Mouse (Mus musculus) kidney, adult 9 months (tissue): ENCODE results near the gene BC025920.

Experiments used
- DNase-seq: peaks from one replicate; pipeline ENCODE4 v3.0.0; 2022

BC025920 gene

DNA sequence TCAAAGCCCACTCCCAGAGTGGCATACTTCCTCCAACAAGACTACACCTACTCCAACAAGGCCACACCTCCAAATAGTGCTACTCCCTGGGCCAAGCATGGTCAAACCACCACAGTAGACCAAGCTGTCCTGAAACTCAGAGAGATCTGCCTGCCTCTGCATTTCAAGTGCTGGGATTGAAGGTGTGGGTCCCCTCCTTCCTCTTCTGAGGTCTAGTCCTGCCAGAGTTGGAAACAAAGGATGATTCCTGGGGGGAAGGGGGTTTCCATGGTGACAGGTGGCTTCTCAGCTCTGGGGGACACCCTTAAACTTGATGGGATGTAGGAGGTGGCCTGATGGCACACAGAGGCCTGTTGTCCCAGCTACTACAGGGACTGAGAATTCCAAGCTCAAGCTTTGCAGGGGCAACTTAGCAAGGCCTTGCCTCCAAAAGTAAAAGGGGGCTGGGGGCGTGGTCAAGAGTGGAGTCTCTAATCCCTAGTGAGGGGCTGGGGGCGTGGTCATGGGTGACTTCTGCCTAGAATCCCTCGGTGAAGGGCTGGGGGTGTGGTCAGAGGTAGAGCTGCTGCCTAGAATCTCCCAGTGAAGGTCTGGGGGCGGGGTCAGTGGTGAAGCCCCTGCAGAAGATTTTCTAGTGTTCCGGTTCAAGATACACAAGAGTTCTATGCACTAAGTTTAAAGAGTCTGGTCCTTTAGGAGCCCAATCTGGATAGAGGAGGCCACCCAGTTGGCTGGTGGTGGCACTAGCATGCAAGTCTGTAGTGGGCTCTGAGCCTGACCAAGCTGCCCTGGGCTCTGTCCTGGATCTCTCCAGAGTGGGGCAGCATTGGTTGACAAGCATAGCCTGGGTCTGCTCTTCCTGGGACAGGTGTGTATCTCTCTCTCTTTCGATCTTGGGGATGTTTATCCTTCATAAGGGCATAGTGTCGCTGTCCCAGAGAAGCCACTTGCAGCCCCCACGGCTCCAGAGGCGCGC is 31.7 kb upstream of the BC025920 start, which contains the start of gene Tle2:
Tle2 (plus strand) TSS at position 481 of the 976 bp plus-strand sequence.
- DNase-seq = no peak

DNA sequence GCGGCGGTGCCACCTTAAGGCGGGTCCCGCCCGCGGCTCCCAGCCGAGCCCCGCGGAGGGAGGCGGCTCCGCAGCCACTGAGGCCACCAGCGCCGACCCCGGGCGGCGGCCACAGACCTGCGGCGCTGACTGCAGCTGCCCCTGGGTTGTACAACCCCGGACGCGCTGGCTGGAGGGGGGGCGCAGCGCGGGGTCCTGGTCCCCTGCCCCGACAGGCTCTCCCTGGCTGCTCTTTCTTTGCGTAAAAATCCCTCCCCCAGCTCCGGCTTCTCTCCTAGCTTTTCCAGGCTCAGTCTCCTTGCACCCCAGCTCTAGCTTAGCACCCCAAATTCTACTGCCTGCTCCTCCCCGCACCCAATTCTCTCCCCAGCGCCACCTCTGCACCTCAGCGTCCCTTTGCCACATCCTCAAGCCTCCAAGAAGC is 30.9 kb upstream of the BC025920 start:
- no peak for DNase-seq

DNA sequence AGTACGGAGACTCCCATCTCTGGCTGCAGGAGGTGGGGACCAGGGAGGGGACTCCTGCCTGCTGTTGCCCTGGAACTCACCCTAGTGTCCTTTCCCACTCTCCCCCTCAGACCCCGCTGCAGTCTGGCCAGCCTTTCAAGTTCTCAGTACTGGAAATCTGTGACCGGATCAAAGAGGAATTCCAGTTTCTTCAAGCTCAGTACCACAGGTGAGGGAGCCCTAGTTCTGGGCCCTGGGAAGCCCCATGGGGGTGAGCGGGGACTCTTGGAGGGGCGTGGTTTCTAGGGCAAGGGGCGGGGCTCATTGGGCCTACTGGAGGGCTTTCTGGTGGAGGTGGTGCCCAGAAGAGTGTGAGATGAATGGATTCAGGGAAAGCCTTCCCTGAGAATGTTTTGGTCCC is 30.4 kb upstream of the BC025920 start:
- DNase-seq = no peak

DNA sequence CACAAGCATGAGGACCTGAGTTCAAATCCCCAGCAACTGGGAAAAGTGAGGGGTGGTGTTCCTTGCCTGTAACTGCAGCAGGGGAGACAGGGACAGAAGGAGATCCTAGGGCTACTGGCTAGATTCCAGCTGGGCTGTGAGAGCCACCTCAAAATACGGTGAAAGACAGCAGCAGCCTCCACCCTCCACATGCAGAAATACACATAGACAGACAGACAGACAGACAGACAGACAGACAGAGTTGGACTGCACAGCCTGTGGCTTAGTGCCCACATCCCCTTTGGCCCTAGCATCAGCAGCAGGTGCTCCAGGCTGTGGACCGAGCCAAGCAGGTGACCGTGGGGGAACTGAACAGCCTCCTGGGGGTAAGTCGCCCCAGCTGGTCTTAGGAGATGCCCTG is 26.1 kb upstream of the BC025920 start:
- no peak for DNase-seq

DNA sequence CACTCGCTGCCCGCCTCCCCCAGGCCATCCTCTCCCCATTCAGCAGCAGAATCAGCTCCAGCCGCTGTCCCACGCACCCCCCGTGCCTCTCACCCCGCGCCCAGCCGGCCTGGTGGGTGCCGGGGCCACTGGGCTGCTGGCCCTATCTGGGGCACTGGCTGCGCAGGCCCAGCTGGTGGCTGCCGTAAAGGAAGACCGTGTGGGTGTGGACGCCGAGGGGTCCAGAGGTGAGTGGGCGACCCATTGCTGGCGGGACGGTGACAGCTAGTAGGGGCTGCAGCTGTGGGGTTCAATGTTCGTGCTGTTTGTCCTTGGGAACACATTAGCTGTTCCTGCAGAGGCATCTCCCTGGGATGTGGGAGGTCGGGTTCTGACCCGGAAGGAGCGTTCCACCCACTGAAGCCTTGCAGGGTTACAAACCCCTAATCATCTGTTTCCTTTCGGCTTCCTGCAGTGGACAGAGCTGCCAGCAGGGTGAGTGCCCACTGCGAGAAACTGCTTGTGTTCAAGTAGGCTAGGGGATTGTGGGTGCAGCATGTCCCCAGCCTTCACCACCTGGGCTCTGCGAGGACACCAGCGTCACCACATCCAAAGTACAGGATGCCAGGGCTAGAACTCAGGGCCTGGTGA is 25.5 kb upstream of the BC025920 start:
- no peak for DNase-seq

DNA sequence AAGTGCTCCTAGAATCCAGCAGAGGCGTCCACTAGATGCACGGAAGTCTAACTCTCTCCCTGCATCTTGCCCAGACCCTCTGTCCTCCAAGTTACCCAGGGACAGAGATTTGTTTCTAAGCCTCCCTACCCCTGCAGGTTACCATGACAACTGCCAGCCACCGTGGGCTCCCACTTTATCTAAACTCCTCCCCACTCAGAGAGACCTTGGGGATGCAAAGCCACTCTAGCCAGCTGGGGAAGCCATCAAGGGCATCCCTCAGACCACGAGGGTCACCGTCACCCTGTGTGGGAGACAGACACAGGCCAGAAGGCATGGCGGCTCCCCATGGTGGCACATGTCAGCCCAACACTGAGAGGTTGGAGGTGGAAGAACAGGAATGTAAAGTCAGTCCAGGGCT is 22.7 kb upstream of the BC025920 start:
- no peak for DNase-seq

DNA sequence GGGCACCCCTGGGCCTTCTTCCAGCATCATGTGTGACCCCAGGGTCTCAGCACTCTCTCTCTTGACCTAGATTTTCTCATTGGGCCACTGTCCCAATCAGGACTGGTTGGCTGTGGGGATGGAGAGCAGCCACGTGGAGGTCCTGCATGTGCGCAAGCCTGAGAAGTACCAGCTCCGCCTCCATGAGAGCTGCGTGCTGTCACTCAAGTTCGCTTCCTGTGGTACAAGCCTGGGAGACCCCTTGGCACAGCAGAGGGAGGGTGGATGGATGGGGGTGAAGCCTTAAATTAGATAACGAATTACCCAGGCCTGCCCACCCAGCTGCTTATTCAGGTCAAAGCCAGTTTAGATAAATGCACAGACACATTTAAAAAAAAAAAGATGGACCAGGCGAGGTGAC is 17.3 kb upstream of the BC025920 start:
- no peak for DNase-seq

DNA sequence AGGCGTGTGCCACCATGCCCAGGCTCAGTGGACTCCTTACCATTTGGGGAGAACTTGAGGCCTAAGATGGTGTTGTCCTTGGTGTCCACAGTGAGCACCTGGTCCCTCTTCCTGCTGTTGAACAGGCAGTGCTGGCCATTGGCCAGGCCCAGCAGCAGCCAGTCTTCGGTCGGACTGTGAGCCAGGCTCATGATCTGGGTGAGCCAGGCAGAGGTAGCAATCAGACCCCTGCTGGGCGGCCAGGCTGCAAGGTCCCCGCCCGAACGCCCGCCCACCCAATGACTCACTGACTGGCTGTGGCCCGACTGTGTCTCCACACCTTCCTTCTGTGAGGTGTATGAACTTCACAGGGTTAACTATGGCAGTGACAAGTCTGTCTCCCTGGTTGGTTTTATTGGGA is 14.2 kb upstream of the BC025920 start:
- DNase-seq = no peak

DNA sequence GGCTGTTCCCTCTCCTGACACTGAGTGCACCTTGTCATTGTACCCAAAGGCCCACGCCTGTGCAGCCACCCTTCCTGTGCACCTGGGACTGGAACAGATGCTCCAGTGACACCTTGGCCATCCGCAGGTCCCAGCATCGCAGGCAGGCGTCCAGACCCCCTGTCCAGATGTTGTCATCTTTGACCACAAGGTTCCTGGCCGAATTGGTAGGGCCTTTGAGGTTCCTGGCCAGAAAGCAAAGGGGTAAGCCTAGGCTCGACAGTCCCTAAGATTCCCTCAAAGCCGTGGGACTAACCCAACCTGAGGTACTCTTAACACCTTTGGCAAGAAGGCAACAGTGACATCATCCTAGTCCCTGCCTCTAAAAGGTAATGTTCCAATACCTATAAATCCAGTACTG is 13.4 kb upstream of the BC025920 start:
- no peak for DNase-seq

DNA sequence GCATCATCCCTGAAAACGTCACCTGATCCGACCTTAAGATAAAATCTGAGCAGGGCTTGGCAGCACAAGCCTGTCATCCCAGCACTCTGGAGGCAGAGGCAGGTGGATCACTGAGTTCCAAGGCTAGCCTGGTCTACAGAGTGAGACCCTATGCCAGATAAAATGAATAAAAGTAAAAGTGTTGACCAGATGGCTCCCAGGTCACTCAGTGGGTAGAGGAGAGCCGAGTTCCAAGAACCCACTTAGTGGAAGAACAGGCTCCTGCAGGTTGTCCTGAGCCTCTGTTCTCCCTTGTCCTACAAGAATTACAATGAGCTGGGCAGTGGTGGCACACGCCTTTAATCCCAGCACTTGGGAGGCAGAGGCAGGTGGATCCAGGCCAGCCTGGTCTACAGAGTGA is 12.8 kb upstream of the BC025920 start:
- DNase-seq = no peak

DNA sequence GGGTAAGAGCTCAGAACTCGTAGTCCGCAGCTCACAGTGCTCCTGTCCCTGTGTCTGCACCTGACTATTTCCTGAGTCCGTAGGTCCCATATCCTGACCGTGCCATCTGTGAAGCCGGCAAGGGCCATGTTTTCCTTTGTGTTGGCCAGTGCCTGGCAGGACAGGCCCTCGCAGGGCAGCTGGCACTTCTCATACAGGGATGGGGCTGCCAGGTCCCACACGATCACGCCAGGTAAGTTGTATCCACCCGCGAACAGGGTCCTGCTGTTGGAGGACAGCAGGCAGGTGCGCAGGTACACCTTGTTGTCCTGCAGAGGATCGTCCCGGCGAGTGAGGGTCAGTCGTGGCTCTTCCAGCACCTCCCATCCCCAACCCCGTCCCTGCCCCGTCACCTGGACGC is 12.1 kb upstream of the BC025920 start:
- DNase-seq = no peak

DNA sequence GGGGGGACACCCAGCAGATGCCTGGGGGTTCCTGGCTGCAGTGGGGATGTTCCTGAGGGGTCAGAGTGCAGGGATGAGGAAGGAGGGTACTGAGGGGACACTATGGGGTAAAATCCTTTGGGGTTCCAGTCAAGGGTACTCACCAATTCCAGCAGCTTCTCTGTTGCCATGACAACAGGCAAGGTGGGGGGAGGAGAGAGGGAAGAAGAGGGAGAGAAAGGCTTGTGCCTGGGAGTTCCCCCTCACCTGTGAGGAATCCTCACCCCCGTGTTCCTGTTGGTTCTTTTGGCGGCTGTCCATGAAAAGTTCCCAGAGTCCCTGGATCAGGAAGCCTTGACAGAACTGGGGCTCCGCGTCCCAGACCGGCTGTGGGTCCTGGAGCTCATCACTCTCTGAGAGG is 10.5 kb upstream of the BC025920 start:
- no peak for DNase-seq

DNA sequence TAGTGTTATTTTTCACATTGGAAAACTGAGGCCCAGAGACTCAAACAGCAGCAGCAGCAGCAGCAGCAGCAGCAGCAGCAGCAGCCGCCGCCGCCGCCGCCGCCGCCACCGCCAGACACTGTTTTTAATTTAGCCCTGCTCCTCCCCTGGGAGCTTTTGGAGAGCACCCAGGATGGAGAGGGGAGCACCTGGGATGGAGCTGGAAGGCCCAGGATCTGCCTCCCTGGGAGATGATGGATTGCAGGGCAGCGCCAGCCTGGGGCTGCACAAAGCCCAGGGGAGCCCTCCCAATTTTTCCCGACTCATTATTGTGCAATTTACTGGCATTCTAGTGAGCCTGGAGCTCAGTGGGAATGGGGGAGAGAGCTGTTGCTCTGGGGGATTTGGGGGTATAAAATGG is 9.5 kb upstream of the BC025920 start:
- DNase-seq = no peak

DNA sequence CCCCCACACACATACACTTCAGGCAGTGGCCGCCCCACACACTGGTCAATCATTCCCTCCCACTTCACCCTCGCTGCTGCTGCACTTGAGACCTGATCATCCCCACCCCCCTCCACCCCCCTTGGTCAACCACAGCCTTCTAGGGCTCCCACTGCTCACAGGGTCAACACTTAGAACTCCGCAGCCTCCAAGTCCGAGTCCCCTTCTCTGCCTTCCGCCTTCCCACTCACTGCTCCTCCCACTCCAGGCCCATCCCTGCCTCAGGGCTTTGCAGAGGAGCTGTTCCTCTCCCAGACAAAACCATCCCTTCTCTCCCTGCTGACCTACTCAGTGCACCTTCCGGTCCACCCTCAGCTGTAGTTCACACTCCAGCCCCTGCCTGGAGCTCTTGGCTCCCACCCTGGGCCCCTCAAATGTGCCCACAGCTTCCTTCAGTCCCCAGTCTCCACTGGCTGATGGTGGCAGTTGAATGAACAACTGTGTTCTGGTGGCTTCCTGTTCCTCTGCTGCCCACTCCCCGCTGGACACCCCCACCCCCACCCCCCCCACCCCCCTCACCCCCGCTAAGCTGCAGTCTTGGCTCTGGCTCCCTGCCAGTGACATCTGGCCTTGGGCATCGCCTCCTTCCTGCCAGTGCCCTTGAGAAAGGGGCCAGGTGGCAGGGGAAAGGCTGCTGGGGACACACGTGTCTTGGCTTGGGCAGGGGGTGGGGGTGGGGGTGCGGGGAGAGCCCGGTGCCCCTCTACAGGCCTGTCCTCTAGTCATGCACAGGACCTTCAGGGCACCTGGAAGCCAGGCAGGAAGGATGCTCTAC is 8.7 kb upstream of the BC025920 start:
- no peak for DNase-seq

DNA sequence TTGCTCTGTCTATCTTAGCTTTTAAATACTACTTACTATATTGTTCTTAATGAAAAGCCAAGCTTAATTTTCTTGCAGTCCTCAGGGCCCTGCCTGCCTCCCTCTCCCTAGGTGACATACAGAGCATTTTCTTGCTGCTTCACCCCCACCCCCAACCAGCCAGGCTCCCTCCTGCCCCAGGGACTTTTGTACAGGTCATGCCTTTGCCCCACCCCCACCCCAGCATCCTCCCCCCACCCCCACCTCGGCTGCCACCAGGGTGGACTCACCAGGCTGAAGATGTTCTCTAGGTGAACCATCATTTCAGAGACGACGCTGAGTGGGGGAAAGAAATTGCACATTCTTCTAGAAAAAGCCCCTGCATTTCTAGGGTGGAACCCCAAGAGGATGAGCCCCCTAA is 7.7 kb upstream of the BC025920 start:
- DNase-seq = no peak

DNA sequence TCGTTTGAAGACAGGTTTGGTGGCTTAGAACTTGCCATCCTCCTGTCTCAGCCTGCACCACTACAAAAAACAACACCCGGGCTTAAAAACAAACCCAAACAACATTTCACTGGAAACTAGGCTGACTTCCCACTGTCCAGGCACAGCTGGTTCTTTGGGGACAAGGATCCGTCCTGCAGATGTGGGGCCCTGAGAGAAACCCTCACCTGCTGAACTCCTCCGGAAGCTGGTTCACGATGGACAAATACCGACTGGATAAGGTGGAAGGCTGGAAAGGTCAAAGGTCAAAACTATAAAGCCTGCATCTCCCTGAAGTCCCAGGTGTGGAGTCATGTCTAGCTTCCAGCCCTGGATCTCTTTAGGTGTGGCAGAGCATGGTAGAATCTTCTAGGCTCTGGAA is 7.2 kb upstream of the BC025920 start:
- DNase-seq = no peak

DNA sequence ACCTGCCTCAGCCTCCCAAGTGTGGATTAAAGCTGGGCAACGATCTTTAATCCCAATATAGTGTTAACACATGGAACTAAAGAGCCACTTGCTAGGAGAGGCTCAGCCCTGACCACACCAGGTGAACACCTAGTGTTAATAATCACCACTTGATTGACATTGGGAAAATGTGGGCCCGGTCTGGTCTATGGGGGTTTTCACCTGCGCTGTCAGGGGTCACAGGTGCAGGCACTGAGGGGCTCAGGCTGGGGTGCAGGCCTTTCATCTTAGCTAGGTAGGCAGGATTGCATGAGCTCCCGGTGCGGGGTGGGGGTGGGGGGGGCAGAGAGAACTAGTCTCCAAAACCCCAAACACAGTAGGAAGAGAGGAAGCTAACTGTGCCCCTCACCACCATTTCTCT is 6.4 kb upstream of the BC025920 start:
- DNase-seq = no peak

DNA sequence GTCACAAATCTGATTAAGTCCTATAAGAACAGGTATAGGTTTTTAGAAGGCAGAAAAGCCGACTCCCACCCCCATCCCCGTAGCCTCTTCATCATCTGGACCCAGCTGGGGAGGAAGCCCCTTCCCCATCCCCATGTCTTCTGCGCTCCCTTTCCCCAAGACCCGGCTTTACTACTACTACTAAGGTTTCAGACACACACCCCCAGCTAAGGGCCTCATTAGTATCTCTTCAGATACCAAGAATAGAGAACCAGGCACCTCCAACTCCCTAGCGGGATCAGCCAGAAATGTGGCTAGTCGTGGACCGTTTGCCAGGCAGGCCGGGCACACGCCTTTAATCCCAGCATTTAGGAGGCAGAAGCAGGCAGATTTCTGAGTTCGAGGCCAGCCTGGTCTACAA is 6.0 kb upstream of the BC025920 start:
- DNase-seq = no peak

DNA sequence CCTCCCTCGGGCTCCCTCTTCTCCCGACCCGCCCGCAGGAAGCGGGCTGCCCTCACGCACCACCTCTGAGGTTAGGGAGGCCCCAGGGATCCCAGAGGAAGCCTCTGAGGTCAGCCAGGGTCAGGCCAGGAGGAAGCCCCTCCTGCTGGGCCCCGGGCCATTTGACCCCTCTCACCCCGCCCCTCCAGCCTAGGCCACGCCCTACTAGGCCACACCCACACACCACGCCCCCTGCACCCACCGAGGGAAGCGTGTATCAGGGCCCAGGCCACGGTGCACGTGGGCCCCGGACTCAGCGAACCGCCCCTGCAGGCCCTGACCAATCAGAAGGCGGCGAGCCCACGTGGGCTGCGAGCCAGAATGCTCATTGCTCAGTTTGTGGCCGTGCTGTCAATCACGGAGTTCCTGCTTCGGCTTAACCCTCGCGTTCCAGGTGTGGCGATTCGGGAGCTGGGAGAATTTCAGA is 5.3 kb upstream of the BC025920 start, which contains the start of gene Tle6:
Tle6 (minus strand) TSS at position 336 of the 466 bp plus-strand sequence.
- DNase-seq = peak; percentile 96

DNA sequence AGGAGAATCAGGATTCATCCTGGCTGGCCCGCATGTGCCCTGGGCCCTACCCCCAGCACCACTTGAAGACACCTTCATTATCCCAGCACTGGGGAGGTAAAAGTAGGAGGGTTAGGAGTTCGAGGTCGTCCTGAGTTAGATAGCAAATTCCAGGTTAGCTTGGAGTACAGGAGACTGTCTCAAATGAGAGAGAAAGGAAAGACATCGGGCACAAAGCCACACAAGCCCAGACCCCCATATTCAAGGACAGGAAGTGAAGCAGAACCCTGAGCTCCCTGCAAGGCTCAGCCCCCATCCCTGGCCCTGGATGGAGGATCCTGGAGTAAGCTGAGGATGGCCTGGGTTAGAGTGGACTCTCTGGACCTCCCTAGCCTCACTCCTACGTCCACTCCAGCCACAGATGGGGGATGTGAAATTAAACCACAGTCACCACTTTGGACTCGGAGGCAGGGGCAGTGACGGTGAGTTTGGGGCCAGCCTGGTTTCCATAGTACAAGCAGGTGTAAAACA is 4.6 kb upstream of the BC025920 start:
- no peak for DNase-seq

DNA sequence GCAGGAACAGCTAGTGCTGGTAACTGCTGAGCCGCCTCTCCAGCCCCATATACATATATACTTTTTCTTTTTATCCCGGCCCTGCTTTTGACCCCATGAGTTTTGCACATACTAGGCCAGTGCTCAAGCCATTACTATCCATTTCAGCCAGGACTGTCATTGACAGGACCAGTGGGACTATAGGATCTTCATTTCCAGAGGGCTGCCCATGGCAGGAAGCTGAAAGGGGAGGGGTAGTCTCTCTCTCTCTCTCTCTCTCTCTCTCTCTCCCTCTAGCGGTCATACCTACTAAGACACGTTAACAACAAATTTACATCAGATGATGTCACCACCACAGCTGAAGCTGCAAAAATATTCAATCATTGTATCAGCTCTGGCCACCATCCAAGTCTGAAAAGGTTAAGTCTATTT is 3.3 kb upstream of the BC025920 start:
- no peak for DNase-seq

DNA sequence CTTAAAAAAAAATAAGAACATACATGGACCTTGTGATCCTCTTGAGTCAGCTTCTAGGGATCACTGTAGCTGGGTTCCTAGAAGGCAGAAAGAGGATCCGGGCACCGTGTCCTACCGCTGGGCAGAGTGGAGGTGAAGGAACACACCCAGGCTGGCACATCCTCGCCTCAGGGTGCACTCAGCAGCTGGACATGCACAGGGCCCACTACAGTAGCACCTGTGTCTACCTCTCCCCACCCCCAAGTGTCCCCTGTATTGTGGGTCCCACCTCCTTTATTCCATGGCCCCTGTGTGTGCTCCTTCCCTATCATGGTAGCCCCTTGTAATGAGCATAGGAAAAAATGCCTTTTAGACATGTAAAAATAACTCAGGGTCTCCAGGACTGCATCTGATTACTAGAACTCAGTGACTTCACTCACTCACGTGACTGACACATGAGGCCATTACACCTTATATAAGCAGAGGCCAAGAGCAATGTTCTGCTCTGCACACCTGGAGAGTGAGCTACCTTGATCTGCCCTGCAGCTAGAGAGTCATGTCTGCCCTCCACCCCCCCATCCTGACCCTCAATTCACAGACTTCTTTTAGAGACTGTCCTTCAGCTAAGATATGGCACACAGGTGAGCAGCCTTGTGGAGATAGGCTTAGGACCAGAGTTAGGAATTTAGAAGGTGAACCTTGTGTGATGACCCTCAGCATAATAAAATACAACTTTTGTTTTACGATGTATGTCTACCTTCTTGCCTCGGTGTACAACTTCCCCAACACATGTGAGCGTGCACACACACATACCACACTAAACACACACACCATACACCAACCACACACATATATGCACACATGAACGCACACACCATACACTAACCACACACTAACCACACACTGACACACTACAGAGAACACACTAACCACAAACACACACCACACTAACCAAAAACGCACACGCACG is 1.8 kb upstream of the BC025920 start:
- DNase-seq = peak; percentile 55
